Mouse (Mus musculus): ENCODE results near the gene Rnf41.

Rnf41 gene

GRCm38 (mm10) chr10:128382482-128382881 is 29.0 kb upstream of the Rnf41 start:
- DNase-seq (ENCODE audit: extremely low read depth, low read depth, low spot score), result no peak

DNA sequence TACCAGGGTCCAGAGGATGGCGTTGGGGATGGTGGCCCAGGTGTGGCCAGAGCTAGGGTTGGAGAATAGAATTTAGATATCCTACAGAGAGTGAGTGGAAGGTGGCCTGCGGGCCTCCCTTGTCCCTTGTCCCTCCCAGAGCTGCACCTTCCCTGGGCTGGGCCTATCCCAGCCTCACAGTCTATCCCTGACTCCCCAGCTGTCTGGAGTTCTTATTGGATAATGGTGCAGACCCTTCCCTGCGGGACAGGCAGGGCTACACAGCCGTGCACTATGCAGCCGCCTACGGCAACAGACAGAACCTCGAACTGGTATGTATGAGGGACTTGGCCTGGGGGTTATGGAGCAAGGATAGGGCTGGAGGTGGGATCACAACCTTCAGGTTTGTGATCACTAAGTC is 25.6 kb upstream of the Rnf41 start:
- no peak for DNase-seq (ENCODE audit: extremely low read depth, low read depth, low spot score)

DNA sequence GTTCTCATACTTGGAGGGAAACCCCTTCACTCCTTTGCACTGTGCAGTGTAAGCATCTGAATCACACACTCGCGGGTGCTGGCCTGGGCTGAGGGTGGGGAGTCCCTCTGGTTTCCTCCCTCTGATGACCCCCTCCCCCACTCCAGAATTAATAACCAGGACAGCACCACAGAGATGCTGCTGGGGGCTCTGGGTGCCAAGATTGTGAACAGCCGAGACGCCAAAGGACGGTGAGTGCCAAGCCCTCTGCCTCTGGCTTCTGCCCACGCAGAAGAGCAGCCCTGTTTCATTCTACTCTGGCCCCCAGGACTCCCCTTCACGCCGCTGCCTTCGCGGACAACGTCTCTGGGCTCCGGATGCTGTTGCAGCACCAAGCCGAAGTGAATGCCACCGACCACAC is 22.5 kb upstream of the Rnf41 start:
- DNase-seq (ENCODE audit: extremely low read depth, low read depth, low spot score), result no peak

- DNase-seq (ENCODE audit: extremely low read depth, low read depth, low spot score), result no peak
Measured at GRCm38 (mm10) chr10:128389570-128389969, 21.9 kb upstream of the Rnf41 start.

GRCm38 (mm10) chr10:128390366-128390765 is 21.1 kb upstream of the Rnf41 start:
- no peak for DNase-seq (ENCODE audit: extremely low read depth, low read depth, low spot score)

GRCm38 (mm10) chr10:128391850-128392249 is 19.6 kb upstream of the Rnf41 start:
- no peak for DNase-seq (ENCODE audit: extremely low read depth, low read depth, low spot score)

GRCm38 (mm10) chr10:128396017-128396673 is 15.3 kb upstream of the Rnf41 start:
- no peak for DNase-seq (ENCODE audit: extremely low read depth, low read depth, low spot score)

DNA sequence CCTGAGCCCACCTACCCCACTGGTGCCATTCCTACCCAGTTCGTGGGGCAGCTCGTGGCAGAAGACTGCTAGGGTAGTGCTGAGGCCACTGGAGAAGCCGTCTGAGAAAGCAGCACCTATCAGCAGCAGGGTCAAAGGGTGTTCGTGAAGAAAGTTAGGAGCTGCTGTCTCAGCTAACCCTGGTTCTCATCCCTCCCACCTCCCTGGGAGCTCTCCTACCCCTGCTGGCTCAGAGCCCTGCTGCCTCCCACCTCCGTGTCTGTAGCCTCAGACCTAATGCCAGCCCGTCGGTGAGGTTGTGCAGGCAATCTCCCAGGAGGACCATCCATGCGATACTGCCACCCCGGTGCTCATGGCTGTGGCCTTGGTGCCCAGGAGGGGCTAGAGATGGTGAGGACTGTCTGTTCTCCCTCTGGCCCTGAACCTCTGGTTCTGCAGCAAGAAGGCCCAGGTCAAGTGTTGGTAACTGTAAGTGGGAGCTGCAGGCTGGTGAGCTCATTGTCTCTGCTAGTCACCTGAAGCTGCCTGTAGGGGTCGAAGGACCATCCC is 14.7 kb upstream of the Rnf41 start:
- no peak for DNase-seq (ENCODE audit: extremely low read depth, low read depth, low spot score)

DNA sequence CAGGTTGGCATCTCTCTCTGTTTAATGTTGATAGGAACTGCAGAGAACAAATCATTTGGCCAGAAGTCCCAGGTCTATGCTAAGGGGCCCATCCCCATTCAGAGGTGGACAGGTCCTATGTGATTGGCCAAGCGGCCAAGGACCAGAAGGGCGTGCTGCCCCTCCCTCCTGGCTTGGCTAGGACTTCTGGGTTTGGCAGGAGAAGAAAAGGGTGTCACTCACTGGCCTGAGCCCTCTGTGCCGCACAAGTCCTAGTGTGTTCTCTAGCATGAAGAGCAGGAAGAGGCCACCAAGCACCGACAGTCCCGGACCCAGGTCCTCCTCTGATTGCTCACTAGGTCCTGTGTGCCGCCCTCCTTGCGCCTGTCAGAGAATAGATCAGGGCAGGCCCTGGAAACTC is 14.0 kb upstream of the Rnf41 start:
- no peak for DNase-seq (ENCODE audit: extremely low read depth, low read depth, low spot score)

GRCm38 (mm10) chr10:128400338-128400737 is 11.1 kb upstream of the Rnf41 start:
- no peak for DNase-seq (ENCODE audit: extremely low read depth, low read depth, low spot score)

DNA sequence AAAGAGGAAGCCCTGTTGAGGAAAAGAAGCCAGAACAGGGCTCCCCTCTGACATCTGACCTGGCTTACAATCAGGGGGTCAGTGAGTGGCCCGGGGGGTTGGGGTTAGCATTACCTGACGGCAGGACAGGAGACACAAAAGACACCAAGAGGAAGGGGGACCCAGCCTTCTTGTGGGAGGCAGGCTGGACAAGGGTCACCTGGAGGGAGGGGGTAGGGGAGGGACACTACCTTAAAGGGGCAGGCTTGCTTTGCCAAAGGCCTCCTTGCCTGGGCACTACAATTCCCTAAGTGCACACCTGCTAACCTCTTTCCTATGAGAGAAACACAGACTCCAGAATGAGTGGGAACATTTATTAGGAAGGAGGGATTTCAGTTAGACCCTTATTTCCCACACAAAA is 10.4 kb upstream of the Rnf41 start, which contains the start of gene Slc39a5:
Gene Slc39a5 (minus strand): TSS at position 174 of the 400 bp plus-strand sequence.
- no peak for DNase-seq (ENCODE audit: extremely low read depth, low read depth, low spot score)

DNA sequence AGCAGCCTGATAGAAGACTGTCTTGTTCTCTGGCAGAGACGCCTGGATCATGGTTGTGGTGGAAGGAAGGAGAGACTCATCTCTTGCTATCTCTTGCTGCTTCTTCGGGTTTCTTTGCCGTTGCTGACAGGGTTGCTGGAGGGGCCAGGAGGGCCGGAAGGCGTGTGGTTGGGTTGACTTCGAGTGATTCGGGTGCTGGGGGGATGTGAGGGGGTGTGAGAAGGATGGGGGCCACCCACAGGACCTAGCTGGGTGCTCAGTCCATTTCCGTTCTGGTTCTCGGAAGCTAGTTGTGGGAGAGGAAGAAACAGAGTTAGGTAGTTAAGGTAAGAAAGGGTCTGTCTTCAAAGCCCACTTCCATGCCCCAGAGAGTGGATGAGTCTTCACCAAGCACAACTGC is 9.8 kb upstream of the Rnf41 start:
- no peak for DNase-seq (ENCODE audit: extremely low read depth, low read depth, low spot score)

DNA sequence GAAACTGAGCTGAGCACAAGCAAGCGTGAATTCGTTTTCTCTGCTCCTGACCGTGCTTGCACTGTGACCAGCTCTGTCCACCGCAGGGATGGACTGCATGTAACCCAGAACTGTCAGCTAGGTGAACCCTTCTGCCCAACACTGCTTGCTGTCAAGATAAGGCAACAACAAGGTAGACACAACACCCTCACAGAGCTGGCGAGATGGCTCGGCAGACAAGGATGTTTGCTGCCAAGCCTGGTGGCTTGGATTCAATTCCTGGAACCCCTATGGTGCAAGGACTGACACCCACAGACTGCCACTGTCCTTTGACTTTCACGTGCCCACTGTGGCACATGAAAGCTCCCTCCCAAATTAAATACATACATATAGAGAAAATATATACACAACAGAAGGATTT is 7.5 kb upstream of the Rnf41 start:
- DNase-seq (ENCODE audit: extremely low read depth, low read depth, low spot score), result no peak

GRCm38 (mm10) chr10:128408591-128409535 is 2.6 kb upstream of the Rnf41 start:
- no peak for DNase-seq (ENCODE audit: extremely low read depth, low read depth, low spot score)

- DNase-seq (ENCODE audit: extremely low read depth, low read depth, low spot score), result peak; percentile 86
Measured at GRCm38 (mm10) chr10:128409692-128410559, 1.5 kb upstream of the Rnf41 start.

DNA sequence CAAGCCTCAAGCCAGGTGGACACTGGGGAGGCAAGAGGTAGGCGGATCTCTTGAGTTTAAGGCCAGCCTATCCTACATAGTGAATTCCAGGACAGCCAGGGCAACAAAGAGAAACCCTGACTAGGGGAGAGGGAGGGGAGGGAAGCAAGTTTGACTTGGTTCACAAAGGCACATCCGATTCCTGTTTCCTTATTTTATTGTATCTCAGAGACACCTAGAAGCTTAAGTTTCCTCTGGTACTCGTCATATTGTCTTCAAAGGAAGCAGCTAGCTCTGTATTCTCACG is 954 bp upstream of the Rnf41 start:
- DNase-seq (ENCODE audit: extremely low read depth, low read depth, low spot score), result no peak

DNA sequence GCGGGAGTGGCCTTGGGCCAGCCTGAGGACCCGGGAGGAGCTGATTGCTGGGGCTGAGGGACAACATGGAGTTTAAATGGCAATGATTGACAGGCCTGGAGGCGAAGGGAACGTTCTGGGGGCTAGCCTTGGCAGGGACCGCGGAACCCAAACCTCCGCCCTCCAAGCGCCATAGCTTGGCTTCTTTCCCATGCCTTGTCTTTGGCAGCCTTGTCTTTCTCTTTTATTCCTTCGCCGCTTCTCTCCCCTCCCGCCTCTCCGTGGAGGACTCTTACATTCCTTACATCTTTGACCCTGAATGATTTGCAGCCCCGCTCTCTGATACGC is 561 bp downstream of the Rnf41 start:
- no peak for DNase-seq (ENCODE audit: extremely low read depth, low read depth, low spot score)

DNA sequence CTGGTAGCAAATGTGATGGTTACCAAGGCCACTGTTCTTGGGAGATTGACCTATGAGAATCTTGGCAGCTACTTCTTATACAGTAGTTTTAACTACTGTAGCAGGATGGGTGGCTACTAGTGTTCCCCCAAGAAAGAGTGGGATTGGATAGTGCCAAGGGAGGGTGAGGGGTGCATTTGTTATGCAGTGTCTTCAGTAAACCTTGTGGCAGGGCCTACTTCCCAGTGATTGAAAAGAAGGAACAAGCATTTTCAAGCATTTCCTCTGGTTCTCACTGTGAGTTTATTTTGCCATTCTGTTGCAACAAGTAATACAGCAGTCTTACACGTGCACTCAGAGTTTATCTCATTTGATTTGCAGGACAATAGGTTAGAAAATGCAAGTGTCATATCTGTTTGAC is 1.1 kb downstream of the Rnf41 start:
- DNase-seq (ENCODE audit: extremely low read depth, low read depth, low spot score), result no peak

- DNase-seq (ENCODE audit: extremely low read depth, low read depth, low spot score), result no peak
Measured at GRCm38 (mm10) chr10:128413076-128413475, 1.6 kb downstream of the Rnf41 start.

- no peak for DNase-seq (ENCODE audit: extremely low read depth, low read depth, low spot score)
Measured at GRCm38 (mm10) chr10:128414848-128415247, 3.4 kb downstream of the Rnf41 start.

DNA sequence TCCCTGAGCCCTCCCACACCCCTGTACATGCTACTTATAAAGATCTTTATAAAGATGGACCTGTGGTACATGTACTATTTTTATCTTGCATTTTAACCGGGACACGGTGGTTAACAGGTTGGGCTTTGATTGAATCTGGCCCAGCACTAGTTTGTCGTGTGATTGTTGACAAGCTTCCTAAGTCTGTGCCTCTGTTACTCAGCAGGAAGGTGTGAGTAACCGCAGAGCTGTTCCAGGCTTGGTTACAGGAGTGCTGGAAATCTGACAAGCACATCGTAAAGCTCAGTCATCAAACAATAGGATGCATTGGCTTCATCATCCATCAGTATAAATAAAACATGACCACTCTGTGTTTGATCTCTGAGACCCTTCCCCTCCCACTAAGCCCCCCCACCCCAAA is 11.0 kb downstream of the Rnf41 start:
- no peak for DNase-seq (ENCODE audit: extremely low read depth, low read depth, low spot score)

Data from fat pad, adult 2 months (tissue).